In genomic region chr8:116771797-116772343, GRCm38 (mm10) we compare ENCODE assay signal across 9 mouse cellular contexts. TPM values are rescaled to one million over a fixed set of nuclear protein-coding genes. Genes with fewer than 3 reads are reported as not detected.
DNase-seq lines count a peak whose midpoint lies in the region.
"Had no signal": no experiment of that assay in that cellular context is flagged by ENCODE, and none has a peak within 500 bp of the region (broad histone marks: within the 10 kb centered on the region; RNA-seq: fewer than 3 reads in every experiment).

No protein-coding gene starts in this region.

- peak; percentile 14 for DNase-seq in adrenal gland, postnatal 14 days
- DNase-seq in adrenal gland, postnatal 25 days: no peak
- DNase-seq in left cerebral cortex, postnatal 4 days: peak; percentile 11
- DNase-seq in left cerebral cortex, adult 11 months (ENCODE audit: low spot score): no peak
- peak; percentile 5 for DNase-seq in c-Kit-positive CD71-negative TER-119-negative erythroid progenitor cells, embryonic 14.5 days (ENCODE audit: low read depth)
- peak; percentile 45 for DNase-seq in lung, postnatal 10 days
- DNase-seq in MN1 (ENCODE audit: low spot score): no peak
- no peak for DNase-seq in spleen, adult 12 weeks (ENCODE audit: low spot score)
- DNase-seq: adrenal gland, adult 8-10 months had no signal

- intact Hi-C loops in left cerebral cortex, postnatal 4 days (cut with DNase I): no loop called here

RNA-seq across cellular contexts. Expression of gene Cdyl2, which starts 39.1 kb away (rescaled TPM):
- total RNA-seq in adrenal gland, postnatal 14 days (2021): 7.6 and 9.2 TPM in 2 replicates
- 9.0 and 10.8 TPM in 2 replicates for total RNA-seq in adrenal gland, postnatal 25 days (2021)
- 10 to 100 TPM; 18.4 to 20.8 TPM for total RNA-seq in left cerebral cortex, postnatal 4 days (2021)

Comparison
In these comparisons a context has a peak if more than half of its experiments do, and no peak if none do; other contexts are left out.
1. DNase-seq: peak in adrenal gland, postnatal 14 days (single experiment), left cerebral cortex, postnatal 4 days (single experiment), c-Kit-positive CD71-negative TER-119-negative erythroid progenitor cells, embryonic 14.5 days (single experiment) and lung, postnatal 10 days (single experiment); none in adrenal gland, postnatal 25 days (single experiment), left cerebral cortex, adult 11 months (single experiment), MN1 (single experiment) and spleen, adult 12 weeks (single experiment).